Mouse (Mus musculus) adrenal gland, adult 2 months (tissue): ENCODE measurements around the gene Sdccag8. TPM values are rescaled to one million over a fixed set of nuclear protein-coding genes. Genes with fewer than 3 reads are reported as not detected.
"Not testable (repeated sequence)": the region's sequence is repeated elsewhere in the genome, so short reads cannot be mapped to it uniquely, and the experiment has no call there.

Experiments used
- DNase-seq: peaks from one replicate; pipeline ENCODE4 v3.0.0; 2021
- polyA plus RNA-seq: library from polyadenylated mRNA; depleted of rRNA; stranded (reverse); fragments of >200 nt; gene quantifications from 2 replicates; pipeline ENCODE4 v1.2.3, GENCODE M21; 2012
- total RNA-seq, 2 experiments: library from RNA; stranded (reverse); gene quantifications; 2 replicates each; pipeline ENCODE4 v1.2.3; 2021

Gene Sdccag8
- total and polyA plus RNA-seq, 3 experiments: 2.3 to 11.1 (median 8.3) TPM

DNA sequence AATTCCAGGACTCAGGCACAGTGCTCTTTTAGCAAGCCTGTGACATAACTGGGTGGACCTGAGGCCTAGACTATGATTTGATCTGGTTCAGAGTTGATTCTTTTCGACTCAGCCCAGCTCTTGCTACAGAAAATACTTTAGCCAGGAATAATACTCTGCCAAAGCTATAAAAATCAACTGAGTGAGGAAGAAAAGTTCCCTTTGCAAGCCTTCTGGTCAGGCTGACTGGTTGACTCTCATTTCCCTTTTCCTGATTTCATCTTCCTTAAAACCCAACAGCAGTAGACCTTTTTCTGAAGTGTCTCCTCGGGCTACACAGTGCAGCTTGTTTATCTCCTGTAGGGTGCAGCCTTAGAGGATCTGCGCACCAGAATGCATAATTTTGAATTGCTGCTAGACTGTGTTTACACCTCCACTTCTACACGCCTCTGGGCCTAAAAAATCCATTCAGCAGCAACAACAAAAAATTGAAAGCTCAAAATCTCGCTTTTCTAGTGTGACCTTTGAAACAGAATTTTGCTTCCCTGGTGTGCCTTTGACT is 13.6 kb downstream of the Sdccag8 start:
- no peak for DNase-seq

DNA sequence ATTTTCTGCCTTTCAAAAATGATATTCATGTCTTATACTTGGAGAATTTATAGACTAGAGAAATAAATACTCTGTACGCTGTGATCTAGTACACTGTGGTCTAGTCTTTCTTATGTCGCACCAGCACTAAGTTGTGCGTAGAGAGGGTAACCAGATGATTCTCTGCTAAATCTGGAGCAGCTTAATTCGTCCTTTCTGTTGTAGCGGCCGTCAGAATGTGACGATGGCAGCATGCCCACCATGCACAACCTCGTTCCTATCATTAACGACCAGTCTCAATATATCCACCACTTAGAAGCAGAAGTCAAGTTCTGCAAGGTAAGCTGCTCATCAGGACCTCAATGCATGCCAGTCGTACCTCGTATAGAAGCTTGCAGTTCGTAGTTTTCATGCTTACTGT is 14.2 kb downstream of the Sdccag8 start:
- DNase-seq: no peak

DNA sequence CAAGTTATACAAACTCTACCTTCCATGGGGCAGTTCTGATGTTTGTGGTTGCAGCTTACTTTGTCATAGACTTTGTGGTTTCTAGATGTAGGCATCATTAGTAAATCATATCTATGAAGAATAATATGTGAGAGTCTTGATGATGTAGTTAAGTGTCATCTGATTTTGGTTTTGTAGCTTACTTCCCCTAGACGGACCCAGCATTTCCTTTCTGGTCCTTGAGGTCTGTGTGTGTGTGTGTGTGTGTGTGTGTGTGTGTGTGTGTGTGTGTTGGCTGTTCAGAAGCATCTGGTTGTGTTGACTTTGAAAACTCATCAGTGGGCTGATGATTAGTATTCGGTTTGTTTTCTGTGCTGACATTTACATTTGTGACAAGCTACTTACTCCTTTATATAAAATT is 17.6 kb downstream of the Sdccag8 start:
- DNase-seq: no peak

DNA sequence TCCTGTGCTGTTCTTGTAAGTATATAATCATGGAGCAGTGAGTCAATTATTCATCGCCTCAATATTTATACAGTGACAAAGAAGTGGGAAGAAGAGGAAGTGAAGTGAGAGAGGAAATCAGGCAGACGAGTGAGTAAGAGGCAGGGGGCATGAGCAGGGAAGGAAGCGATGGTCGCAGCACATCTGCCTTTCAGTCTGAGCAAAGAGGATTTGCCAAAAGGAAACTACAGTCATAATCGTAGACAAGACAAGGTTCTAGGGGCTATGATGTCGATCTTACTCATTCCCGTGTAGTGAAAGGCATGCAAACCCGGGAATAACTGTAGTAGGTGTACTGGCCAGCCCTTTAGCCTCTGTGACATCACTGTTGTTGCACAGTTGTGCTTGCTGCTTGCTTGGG is 18.1 kb downstream of the Sdccag8 start:
- DNase-seq: no peak

DNA sequence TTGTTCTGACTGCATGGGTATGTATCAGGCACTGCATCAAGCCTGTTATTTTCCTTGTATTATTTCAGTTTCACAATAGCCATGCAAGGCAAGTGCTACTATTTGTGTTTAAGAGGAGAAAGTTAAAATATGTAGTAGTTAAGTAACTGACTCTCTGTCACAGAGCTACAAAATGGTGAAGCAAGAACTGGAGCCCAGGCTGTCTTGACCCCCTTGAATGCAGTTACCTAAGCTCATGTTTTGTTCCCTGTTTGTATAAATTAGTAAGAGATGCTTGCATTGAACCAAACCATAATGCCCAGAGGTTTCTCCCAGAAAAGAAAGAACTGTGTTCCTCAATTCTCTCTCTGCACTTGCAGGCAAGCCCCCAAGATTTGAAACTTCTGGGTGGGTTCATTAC is 18.8 kb downstream of the Sdccag8 start:
- DNase-seq: no peak

DNA sequence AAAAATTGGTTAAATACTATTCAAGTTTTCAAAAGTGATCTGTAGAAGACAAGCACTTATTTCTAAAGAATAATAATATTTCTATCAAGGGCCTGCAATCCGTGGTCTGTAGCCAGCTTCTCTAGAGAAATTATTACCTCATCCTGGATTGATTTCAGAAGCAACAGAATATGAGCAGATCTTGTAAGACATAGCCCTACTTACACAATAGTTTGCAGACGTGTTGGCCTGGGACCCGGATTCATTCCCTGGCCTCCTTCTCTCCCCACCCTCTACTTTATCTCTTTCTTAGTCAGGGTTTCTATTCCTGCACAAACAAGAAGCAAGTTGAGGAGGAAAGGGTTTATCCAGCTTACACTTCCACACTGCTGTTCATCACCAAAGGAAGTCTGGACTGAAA is 19.5 kb downstream of the Sdccag8 start:
- DNase-seq: peak; percentile 39

DNA sequence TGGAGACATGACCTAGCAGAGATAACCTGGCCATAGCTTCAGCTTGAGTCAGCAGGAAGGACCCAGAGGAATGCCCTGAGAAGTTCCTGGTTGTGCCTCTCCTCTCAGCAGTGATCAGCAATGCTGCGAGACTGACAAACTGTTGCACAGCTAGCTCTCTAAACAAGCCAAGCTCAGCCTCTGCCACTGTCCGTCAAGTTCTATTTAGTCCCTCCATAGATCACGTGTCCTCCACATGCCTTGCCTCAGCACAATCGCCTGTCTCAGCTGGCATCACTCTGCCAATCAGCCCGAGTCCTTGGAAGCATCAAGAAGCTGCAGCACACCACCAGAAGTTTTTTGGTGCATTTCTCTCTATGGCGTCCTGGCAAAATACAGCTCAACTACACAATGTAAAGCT is 20.4 kb downstream of the Sdccag8 start:
- peak; percentile 41 for DNase-seq

DNA sequence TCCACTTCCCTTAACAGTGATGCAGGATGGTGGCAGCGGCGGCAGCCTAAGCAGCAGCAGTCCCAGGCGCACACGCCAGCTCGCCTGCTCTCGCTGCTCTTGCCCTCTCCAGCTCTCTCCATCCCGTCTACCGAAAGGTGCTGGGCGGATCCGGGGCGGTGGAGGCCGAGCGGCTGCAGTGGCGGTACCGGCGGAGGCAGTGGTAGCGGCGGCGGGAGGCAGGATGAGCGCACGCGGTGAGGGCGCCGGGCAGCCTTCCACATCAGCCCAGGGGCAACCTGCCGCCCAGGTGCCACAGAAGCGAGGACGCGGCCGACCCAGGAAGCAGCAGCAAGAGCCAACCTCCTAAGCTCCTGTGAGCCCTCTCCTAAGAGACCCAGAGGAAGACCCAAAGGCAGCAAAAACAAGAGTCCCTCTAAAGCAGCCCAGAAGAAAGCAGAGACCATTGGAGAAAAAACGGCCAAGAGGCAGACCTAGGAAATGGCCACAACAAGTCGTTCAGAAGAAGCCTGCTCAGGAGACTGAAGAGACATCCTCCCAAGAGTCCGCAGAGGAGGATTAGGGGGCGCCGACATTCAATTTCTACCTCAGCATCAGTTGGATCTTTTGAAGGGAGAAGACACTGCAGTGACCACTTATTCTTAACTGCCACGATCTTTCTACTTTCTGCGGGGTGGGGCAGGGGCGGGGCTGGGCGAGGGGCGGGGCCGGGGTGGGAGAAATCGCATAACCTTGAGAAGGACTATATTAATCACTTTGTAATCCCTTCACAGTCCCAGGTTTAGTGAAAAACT is 21.2 kb downstream of the Sdccag8 start:
- peak; percentile 53 for DNase-seq

DNA sequence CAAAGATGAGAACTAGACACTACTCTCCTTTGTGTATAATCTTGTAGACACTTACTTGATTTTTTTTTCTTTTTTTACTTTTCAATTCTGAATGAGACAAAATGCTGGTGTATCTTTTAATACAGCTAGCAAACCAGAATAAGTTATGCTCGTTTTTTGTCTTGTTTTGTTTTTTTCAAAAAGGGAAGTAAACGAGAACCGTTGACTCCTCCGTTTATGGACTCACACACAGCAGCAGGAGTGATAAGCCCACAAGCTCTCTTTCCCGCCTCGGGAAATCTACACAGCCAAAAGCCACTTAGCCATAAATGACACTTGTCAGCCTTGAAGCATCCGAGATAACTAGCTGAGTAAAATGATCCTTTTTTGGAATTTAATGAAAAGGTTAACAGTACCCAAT is 22.1 kb downstream of the Sdccag8 start:
- DNase-seq: not testable (repeated sequence)

DNA sequence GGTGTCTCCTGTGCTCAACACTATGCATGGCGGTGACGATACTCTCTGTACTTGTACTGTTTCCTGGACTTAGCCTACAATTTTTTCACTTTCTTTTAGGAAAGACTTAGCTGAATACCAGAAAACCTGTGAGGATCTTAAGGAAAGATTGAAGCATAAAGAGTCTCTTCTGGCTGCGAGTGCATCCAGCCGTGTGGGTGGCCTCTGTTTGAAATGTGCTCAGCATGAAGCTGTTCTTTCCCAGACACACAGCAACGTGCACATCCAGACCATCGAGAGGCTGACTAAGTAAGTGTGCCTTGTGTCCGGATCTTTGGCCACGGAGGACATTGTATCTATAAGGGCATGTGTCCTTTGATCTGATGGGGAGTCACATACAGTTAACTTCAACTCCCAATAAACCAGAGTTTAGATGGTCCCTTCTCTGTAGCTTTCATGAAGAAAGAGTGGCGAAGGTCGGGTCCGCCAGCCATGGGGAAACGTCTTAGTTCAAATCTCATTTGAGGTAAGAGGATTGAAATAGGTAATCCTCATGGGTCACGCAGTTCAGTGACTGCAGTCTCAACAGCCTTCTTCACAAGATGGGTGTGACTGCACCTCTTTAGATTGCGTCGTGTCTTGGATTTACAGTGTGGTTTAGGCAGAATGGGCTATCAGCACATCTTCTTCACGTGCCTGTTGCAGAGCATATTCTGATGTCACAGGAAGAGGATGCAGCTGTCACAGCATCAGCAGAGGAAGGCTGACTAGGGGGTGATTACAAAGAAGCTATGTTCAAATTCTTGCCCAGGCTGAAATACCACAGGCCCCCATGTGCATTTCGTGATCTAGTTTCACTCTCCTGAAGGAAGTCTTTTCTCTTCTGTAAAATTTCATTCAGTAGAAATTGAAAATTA is 30.9 kb downstream of the Sdccag8 start:
- no peak for DNase-seq

DNA sequence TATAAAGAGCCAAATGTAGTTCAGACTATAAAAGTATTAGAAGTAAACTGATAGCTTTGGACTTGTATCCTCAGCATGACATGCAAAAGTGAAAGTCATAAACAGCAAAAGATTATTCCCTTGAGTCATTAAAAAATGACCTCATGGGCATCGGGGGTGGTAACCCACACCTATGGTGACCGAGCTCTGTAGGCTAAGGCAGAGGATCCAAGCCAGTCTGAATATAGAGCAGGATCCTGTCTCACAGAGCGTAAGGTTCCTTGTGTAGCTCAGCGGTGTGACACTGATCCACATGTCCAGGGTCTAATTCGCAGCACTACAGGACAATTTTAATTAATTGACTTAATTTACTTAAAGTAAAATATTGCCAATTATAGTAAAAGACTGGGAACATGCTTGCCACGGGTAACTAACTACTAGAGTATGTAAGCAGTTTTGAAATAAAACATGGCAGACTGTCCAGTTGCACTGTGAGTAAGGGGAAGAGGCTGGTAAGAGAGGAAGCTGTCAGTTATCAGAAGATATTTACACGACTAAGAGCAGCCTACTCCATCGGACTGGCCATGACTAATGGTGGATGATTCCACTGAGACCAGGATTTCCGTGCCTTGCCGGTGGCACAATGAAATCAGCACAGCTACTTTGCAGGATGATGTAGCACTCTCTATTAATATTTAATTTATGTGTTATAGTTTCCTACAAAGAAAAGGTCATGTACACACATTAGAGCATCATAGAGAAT is 32.8 kb downstream of the Sdccag8 start:
- no peak for DNase-seq

DNA sequence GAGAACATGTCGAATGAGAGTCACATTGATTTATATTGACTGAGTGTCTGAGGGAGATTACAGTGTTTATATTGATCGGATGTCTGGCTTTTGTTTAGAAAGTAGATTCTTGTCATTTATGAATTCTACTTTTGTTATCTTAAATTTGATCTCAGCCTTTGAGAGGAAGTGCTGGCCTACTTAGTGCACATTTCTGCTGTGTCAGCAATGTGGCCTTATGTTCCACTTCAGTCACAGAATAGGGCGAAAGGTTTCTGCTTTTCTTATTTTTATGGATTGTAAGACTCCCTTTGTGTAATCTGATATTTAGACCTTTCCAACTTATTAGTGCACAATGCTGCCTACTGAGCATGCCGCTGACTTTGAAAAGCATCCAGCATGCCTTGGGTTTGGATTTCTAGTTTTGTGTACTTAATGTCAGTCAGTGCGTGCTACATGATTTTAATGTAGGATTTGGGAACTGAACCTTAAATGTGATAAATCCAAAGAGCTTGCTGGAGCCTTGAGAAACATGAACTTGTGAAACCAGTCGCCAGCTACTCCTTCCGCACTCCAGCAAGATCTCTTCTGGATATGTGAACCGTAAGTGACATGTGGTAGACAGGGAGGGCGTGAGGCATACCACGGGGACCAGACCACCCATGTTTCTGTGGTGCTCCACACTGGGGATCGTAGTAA is 34.3 kb downstream of the Sdccag8 start:
- DNase-seq: no peak

DNA sequence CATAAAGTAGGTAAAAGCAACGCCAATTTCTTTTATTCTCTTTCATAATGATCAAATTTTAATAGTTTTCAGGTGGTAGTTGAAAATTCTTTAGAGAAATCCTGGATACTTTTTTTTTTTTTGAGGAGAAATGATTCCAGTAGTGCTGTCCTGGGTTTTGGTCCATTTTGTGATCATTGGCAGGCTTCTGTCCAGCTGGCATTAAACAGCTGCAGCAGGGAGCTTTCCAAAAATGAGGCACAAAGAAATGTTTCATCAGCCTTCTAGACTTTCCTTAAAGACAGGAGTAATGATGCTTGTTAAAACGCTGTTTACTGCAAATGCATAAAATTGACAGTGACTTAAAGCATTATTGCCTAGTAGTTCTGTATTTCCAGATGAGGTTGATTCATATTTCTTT is 34.9 kb downstream of the Sdccag8 start:
- no peak for DNase-seq

DNA sequence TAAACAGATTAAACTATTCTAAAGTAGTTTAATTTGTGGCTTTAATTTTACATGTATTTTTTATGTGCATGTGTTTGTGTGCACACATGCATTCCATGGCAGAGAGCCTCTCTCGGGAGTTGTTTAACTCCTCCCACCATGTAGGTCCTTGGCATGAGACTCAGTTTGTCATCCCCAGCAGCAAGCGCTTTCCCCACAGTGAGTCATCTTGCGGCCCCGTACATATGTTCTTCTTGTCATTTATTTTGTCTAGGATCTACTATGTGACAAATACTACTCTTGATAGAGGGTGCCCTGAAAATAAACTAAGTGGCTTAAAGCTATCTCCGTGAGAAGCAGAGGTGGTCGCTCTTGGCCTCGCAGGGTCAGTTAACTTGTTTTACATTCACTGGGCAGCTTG is 36.9 kb downstream of the Sdccag8 start:
- peak; percentile 55 for DNase-seq

DNA sequence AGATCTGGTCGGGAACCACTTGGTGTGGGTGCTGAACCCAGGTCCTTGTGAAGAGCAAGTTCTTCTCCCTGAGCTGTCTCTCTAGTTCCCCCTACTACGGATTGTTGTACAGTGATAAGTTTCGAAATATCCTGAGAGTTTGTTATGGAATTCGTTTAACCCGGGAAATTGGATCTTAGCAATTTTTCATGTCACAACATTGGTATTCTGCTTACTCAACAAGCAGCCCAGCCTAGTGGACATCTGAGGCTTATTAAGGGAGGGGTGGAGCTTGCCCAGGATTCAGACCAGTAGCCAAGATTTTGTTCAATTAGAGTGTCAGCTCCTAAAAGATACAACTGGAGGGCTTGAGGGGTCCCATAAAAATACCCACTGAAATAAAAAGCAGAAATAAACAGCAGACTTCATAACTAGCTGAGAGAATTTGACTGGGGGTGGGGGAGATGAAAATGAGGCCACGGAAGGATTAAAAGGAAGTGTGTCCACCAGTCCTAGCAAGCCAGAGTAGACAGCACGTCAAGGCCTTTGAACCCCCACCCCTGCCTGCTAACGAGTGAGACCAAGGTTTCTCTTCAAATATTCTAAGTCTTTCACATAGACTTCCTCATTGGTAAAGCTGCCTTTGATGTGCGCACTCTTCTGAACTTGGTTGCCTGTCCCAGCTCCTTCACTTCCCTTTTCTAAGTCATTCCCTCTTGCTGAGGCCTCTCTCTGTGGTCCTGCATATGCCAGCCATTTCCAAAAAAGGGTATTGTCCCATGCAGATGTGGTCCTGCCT is 38.5 kb downstream of the Sdccag8 start:
- no peak for DNase-seq

DNA sequence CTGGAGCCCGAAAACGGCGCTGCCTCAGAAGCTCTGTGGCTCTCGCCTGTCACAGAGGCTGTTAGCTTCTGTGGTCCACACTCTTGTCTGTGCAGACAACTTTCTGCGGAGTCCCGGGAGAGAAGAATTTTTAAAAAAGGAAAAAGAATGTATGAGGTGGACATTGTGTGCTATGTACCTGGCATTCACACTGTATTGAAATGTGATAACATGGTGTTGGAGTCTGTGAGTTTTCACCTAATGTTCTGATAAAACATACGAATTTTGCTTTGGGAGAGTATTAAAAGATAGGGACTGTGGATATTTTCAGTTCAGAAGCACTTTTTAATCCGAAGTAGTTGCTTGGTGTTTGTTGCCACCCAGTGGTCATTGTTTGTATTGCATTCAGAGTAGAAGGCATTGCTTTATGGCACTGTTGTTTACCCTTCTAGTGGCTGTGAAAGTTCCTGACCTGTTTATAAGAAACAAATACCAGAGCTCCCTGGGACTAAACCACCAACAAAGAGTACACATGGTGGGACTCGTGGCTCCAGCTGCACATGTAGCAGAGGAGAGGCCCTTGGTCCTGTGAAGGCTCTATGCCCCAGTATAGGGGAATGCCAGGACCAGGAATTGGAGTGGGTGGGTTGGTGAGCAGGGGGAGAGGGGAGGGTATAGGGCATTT is 47.7 kb downstream of the Sdccag8 start:
- DNase-seq: peak; percentile 53

DNA sequence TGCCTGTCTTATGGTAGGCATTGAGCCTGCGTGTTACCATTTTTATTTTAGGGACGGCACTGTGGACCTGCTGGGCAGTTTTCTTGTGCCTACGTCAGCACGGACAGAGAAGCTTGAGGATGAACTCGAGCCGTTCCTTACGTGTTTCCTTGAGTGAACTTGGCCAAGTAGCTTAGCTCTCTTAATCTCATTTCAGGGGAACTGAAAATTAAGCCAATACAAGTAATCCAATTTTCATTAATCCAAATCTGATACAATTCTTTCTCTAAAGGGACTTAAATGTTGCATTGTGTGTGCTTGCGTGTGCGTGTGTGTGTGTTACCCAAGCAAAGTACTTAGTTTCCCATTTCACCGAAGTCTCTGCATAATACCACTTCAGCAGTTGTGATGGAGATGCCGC is 56.0 kb downstream of the Sdccag8 start:
- DNase-seq: no peak

DNA sequence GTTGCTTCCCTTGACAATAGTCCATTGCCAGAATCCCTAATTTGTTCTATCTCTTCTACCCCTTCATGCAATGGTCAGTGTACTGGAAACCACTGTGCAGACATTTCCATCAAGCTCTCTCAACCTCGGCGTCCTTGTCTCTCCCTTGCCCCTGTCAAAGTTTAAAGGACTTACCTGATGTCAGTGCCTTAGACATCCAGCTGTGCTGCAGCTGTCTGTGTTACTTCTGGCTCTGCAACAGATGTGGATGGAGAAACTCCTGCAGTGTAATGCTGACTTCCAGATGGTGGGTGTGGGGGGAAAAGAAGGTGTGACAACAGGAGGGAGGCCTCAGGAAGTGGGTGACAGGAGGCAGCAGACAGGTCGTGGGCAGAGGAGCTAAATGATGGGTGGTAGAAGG is 57.5 kb downstream of the Sdccag8 start:
- DNase-seq: no peak

DNA sequence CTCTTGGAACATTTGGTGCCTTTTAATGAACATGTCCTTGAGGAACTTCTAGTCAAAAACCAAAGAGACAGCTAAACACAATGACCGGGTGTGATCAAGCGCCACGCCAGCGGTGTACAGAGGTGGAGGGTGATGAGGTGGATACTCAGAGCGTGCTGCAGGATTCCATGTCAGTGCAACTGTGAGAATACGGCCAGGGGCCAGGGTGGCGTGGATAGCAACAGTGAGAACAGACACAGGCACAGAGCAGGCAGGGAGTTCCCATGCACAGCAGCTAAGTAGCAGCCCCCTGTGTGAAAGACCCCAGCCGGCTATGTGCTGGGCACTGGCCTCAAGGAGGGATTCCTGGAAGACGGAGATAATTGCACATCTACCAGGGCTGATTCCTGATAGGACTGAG is 59.0 kb downstream of the Sdccag8 start:
- DNase-seq: no peak

DNA sequence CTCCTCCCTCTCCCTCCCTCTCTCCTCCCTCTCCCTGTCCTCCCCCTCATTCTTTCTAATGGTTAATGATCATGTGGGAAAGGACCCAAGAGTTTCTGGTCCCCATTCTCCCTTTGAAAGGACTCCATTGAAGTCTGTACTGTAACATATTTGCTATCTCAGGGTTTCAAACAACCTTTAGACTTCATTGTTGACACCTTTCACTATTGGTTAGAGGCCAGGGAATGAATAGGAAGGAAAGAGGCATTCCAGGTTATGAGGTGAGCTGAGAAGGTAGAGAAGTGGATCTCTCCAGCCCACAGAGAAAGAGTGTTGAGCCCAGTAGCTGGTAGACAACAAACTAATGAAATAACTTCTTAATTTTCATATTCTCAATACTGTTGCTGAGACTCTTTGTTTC is 59.7 kb downstream of the Sdccag8 start:
- DNase-seq: no peak
